14 mouse cellular contexts compared by ENCODE assay signal in the genomic region with DNA sequence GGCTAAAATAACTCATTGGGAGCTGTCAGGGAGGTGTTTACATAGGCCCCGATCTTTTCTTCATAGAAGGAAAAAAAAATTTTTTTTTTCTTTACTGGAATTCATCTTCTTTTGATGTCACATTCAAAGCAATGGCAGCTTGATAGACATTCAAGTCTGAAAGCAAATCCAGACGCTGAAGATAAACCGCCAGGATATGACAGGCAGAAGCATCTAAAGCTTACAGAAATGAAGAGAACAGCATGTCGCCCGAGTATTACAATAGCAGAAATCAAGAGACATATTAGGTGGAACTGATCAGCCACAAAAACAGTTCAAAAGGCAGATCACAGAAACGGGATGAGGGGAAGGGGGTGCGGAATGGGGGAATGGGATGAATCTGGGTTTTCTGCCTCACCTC.
DNase-seq lines count a peak whose midpoint lies in the region; ATAC-seq and TF ChIP-seq lines count a peak whose summit lies in the region.
"Had no signal": no experiment of that assay in that cellular context is flagged by ENCODE, and none has a peak within 500 bp of the region (broad histone marks: within the 10 kb centered on the region; RNA-seq: fewer than 3 reads in every experiment).

No protein-coding gene starts in this region.

- no peak overlapping the region for H3K4me3 ChIP-seq in heart, embryonic 15.5 days
- no peak overlapping the region for H3K4me3 ChIP-seq in heart, adult 2 months
- H3K4me3 ChIP-seq in midbrain, embryonic 10.5 days = no peak overlapping the region
- H3K4me3 ChIP-seq in midbrain, postnatal 0 days (ENCODE audit: low read depth, low read length) = no peak overlapping the region
- H3K4me3 ChIP-seq in intestine, embryonic 16.5 days (ENCODE audit: low read length) = no peak overlapping the region
- H3K4me3 ChIP-seq in stomach, postnatal 0 days (ENCODE audit: low read depth, low read length) = no peak overlapping the region
- H3K4me3 ChIP-seq: embryonic facial prominence, embryonic 15.5 days; neural tube, embryonic 15.5 days had no signal

- peak overlapping the region; percentile 74; the same call in 1 of the 2 replicates for H3K4me2 ChIP-seq in heart, embryonic 15.5 days
- no peak overlapping the region for H3K4me2 ChIP-seq in midbrain, postnatal 0 days (ENCODE audit: low read depth, low read length, poor library complexity, severe bottlenecking)
- H3K4me2 ChIP-seq in intestine, embryonic 16.5 days (ENCODE audit: low read depth, low read length) = peak overlapping the region; percentile 14
- H3K4me2 ChIP-seq in stomach, postnatal 0 days (replicated peaks; ENCODE audit: low read depth) = peak overlapping the region; percentile 66; the same call in 1 of the 2 replicates
- H3K4me2 ChIP-seq: embryonic facial prominence, embryonic 15.5 days; neural tube, embryonic 15.5 days had no signal

- H3K4me1 ChIP-seq in heart, embryonic 15.5 days (replicated peaks) = peaks cover 61% of the 10 kb centered on the region
- H3K4me1 ChIP-seq in heart, adult 2 months (ENCODE audit: control insufficient read depth, insufficient read depth, low read length) = peaks cover 9% of the 10 kb centered on the region
- peaks cover 80% of the 10 kb centered on the region for H3K4me1 ChIP-seq in midbrain, embryonic 10.5 days
- peaks cover 3% of the 10 kb centered on the region; the same call in 1 of the 2 replicates for H3K4me1 ChIP-seq in midbrain, postnatal 0 days (ENCODE audit: insufficient read depth, low read length)
- peaks cover 41% of the 10 kb centered on the region for H3K4me1 ChIP-seq in intestine, embryonic 16.5 days (ENCODE audit: control insufficient read depth, insufficient read depth, low read length)
- peaks cover 14% of the 10 kb centered on the region for H3K4me1 ChIP-seq in stomach, postnatal 0 days (replicated peaks; ENCODE audit: control insufficient read depth, insufficient read depth)

- no peak for TF ChIP-seq CTCF in heart, adult 2 months (IDR thresholded peaks at IDR 0.05)
- TF ChIP-seq CTCF in midbrain, postnatal 0 days (IDR thresholded peaks at IDR 0.05) = no peak
- no peak for TF ChIP-seq CTCF in stomach, postnatal 0 days (IDR thresholded peaks at IDR 0.05; ENCODE audit: low read depth)

- intact Hi-C loops in heart, adult 2 months (cut with DNase I) = loop anchor here (5.0 kb wide), 1 partner anchor 425 kb away; a partner anchor contains a TSS

- no peaks in the 10 kb centered on the region for H3K36me3 ChIP-seq in heart, embryonic 15.5 days
- peaks cover 6% of the 10 kb centered on the region; the same call in 1 of the 2 replicates for H3K36me3 ChIP-seq in heart, adult 2 months (ENCODE audit: control insufficient read depth, insufficient read depth, low read length)
- H3K36me3 ChIP-seq in midbrain, embryonic 10.5 days = no peaks in the 10 kb centered on the region
- H3K36me3 ChIP-seq in midbrain, postnatal 0 days (ENCODE audit: insufficient read depth, low read length) = no peaks in the 10 kb centered on the region
- no peaks in the 10 kb centered on the region for H3K36me3 ChIP-seq in intestine, embryonic 16.5 days (ENCODE audit: control insufficient read depth, insufficient read depth, low read length)
- no peaks in the 10 kb centered on the region for H3K36me3 ChIP-seq in stomach, postnatal 0 days (ENCODE audit: control insufficient read depth, insufficient read depth, low read length)
- H3K36me3 ChIP-seq: embryonic facial prominence, embryonic 15.5 days; neural tube, embryonic 15.5 days had no signal

- WGBS in heart, embryonic 15.5 days = 35% methylated on average over 7 of the region's 7 CpGs
- 71% methylated on average over 7 of the region's 7 CpGs for WGBS in heart, adult 2 months
- 55% methylated on average over 7 of the region's 7 CpGs for WGBS in midbrain, embryonic 10.5 days
- 24% methylated on average over 7 of the region's 7 CpGs for WGBS in midbrain, postnatal 0 days
- 38% methylated on average over 7 of the region's 7 CpGs for WGBS in intestine, embryonic 16.5 days
- WGBS in stomach, postnatal 0 days = 32% methylated on average over 7 of the region's 7 CpGs

- H3K27me3 ChIP-seq in heart, embryonic 15.5 days = no peaks in the 10 kb centered on the region
- no peaks in the 10 kb centered on the region for H3K27me3 ChIP-seq in heart, adult 2 months (ENCODE audit: control insufficient read depth, insufficient read depth, low read length)
- H3K27me3 ChIP-seq in midbrain, embryonic 10.5 days (ENCODE audit: low read depth, poor library complexity, severe bottlenecking) = no peaks in the 10 kb centered on the region
- H3K27me3 ChIP-seq in midbrain, postnatal 0 days (ENCODE audit: insufficient read depth, low read length) = no peaks in the 10 kb centered on the region
- H3K27me3 ChIP-seq in intestine, embryonic 16.5 days (replicated peaks; ENCODE audit: control insufficient read depth, insufficient read depth, low read length) = no peaks in the 10 kb centered on the region
- H3K27me3 ChIP-seq in stomach, postnatal 0 days (ENCODE audit: control insufficient read depth, insufficient read depth, low read length) = no peaks in the 10 kb centered on the region
- H3K27me3 ChIP-seq: embryonic facial prominence, embryonic 15.5 days had no signal

- ATAC-seq in heart, embryonic 15.5 days (replicated peaks; ENCODE audit: insufficient number of reproducible peaks, insufficient read depth, low FRiP score, low read depth) = no peak
- no peak for ATAC-seq in midbrain, postnatal 0 days (ENCODE audit: low FRiP score)
- no peak for ATAC-seq in intestine, embryonic 16.5 days
- no peak for ATAC-seq in stomach, postnatal 0 days (ENCODE audit: low FRiP score, low TSS enrichment)

- DNase-seq in heart, adult 2 months = no peak
- no peak for DNase-seq in midbrain, embryonic 10.5 days (ENCODE audit: low spot score)
- no peak for DNase-seq in midbrain, postnatal 0 days (ENCODE audit: low spot score)
- no peak for DNase-seq in stomach, postnatal 0 days (ENCODE audit: low spot score)
- DNase-seq in left cerebral cortex, adult 18-20 months (ENCODE audit: low spot score in 2 of 2) = no peak
- DNase-seq: cerebellum, postnatal 10 days; kidney, adult 8-10 months; layer of hippocampus, adult 9-11 months; right cerebral cortex, postnatal 25 days had no signal

- no peak overlapping the region for H3K9ac ChIP-seq in heart, embryonic 15.5 days
- H3K9ac ChIP-seq in heart, adult 2 months (ENCODE audit: low read depth, low read length) = no peak overlapping the region
- no peak overlapping the region for H3K9ac ChIP-seq in midbrain, postnatal 0 days (replicated peaks; ENCODE audit: low read length, poor library complexity, severe bottlenecking)
- H3K9ac ChIP-seq in intestine, embryonic 16.5 days (ENCODE audit: low read depth, low read length) = no peak overlapping the region
- 0 out of 2 replicates have a peak overlapping the region, but pooled peaks have one; percentile 18 for H3K9ac ChIP-seq in stomach, postnatal 0 days (ENCODE audit: low read length)
- H3K9ac ChIP-seq: embryonic facial prominence, embryonic 15.5 days; neural tube, embryonic 15.5 days had no signal

- no peaks in the 10 kb centered on the region for H3K9me3 ChIP-seq in heart, embryonic 15.5 days (replicated peaks)
- H3K9me3 ChIP-seq in midbrain, embryonic 10.5 days (replicated peaks) = no peaks in the 10 kb centered on the region
- H3K9me3 ChIP-seq in midbrain, postnatal 0 days (ENCODE audit: low read length) = no peaks in the 10 kb centered on the region
- no peaks in the 10 kb centered on the region for H3K9me3 ChIP-seq in intestine, embryonic 16.5 days (ENCODE audit: control insufficient read depth, low read length)
- H3K9me3 ChIP-seq in stomach, postnatal 0 days (ENCODE audit: control insufficient read depth, low read length) = no peaks in the 10 kb centered on the region
- H3K9me3 ChIP-seq: embryonic facial prominence, embryonic 15.5 days; G1E; neural tube, embryonic 15.5 days had no signal

- no peaks in the 10 kb centered on the region for H3K79me2 ChIP-seq in heart, adult 2 months (replicated peaks; ENCODE audit: control insufficient read depth, insufficient read depth, low read length)

- no peak for TF ChIP-seq EP300 in heart, adult 2 months (IDR thresholded peaks at IDR 0.05; ENCODE audit: insufficient read depth, low read depth, low read length)
- TF ChIP-seq EP300 in stomach, postnatal 0 days (optimal IDR thresholded peaks at IDR 0.05) = no peak

- no peak for TF ChIP-seq POLR2A in heart, adult 2 months (IDR thresholded peaks at IDR 0.05; ENCODE audit: insufficient read depth, low read depth, low read length)

- peak overlapping the region; percentile 98 for H3K27ac ChIP-seq in heart, embryonic 15.5 days
- H3K27ac ChIP-seq in heart, adult 2 months = no peak overlapping the region
- peak overlapping the region; percentile 42 for H3K27ac ChIP-seq in midbrain, embryonic 10.5 days (replicated peaks)
- H3K27ac ChIP-seq in midbrain, postnatal 0 days (ENCODE audit: low read depth, low read length) = no peak overlapping the region
- peak overlapping the region; percentile 84 for H3K27ac ChIP-seq in intestine, embryonic 16.5 days (ENCODE audit: low read length)
- H3K27ac ChIP-seq in stomach, postnatal 0 days (replicated peaks) = peak overlapping the region; percentile 90
- H3K27ac ChIP-seq: neural tube, embryonic 15.5 days had no signal

Comparison
In these comparisons a context has a peak if more than half of its experiments do, and no peak if none do; other contexts are left out.
1. H3K27ac ChIP-seq: peak in heart, embryonic 15.5 days (single experiment), midbrain, embryonic 10.5 days (single experiment), intestine, embryonic 16.5 days (single experiment) and stomach, postnatal 0 days (single experiment); none in heart, adult 2 months (single experiment) and midbrain, postnatal 0 days (single experiment).